Mouse (Mus musculus): ENCODE measurements at regions not wholly inside any gene's neighbourhood (a gene's known extent, or its start where the extent isn't known, plus 50 kb on each side); places are given as distances from the start of the nearest gene placed in this dataset.

- DNase-seq (ENCODE audit: low spot score) (no peak), ATAC-seq (ENCODE audit: low FRiP score, low TSS enrichment) (no peak)
- Histone ChIP-seq H3K4me2 (replicated peaks; ENCODE audit: low read depth) (no peak overlapping the region), H3K36me3 (ENCODE audit: control insufficient read depth, insufficient read depth, low read length) (no peaks in the 10 kb centered on the region), H3K4me3 (ENCODE audit: low read depth, low read length) (no peak overlapping the region), H3K27me3 (ENCODE audit: control insufficient read depth, insufficient read depth, low read length) (no peaks in the 10 kb centered on the region), H3K4me1 (replicated peaks; ENCODE audit: control insufficient read depth, insufficient read depth) (no peaks in the 10 kb centered on the region), H3K27ac (replicated peaks) (no peak overlapping the region), H3K9me3 (ENCODE audit: control insufficient read depth, low read length) (no peaks in the 10 kb centered on the region), H3K9ac (ENCODE audit: low read length) (no peak overlapping the region)
- WGBS: 62% methylated on average over 5 of the region's 5 CpGs
- TF ChIP-seq CTCF (IDR thresholded peaks at IDR 0.05; ENCODE audit: low read depth) (no peak), EP300 (optimal IDR thresholded peaks at IDR 0.05) (no peak)
Observed at GRCm38 (mm10) chr9:115524591-115524990, 214.4 kb upstream of the Stt3b start.

- no peaks in the 10 kb centered on the region for H3K4me1 ChIP-seq (replicated peaks; ENCODE audit: control insufficient read depth, insufficient read depth)
- no peak overlapping the region for H3K4me3 ChIP-seq (ENCODE audit: low read depth, low read length)
- H3K27ac ChIP-seq (replicated peaks): no peak overlapping the region
- TF ChIP-seq EP300 (optimal IDR thresholded peaks at IDR 0.05): no peak
- TF ChIP-seq CTCF (IDR thresholded peaks at IDR 0.05; ENCODE audit: low read depth): no peak
- no peak for DNase-seq (ENCODE audit: low spot score)
- H3K36me3 ChIP-seq (ENCODE audit: control insufficient read depth, insufficient read depth, low read length): no peaks in the 10 kb centered on the region
- H3K9ac ChIP-seq (ENCODE audit: low read length): no peak overlapping the region
- 79% methylated on average over 4 of the region's 4 CpGs for WGBS
- no peak for ATAC-seq (ENCODE audit: low FRiP score, low TSS enrichment)
- no peak overlapping the region for H3K4me2 ChIP-seq (replicated peaks; ENCODE audit: low read depth)
- no peaks in the 10 kb centered on the region for H3K9me3 ChIP-seq (ENCODE audit: control insufficient read depth, low read length)
- no peaks in the 10 kb centered on the region for H3K27me3 ChIP-seq (ENCODE audit: control insufficient read depth, insufficient read depth, low read length)
Observed at GRCm38 (mm10) chr9:115526322-115526721, 216.1 kb upstream of the Stt3b start.

GRCm38 (mm10) chr9:115526981-115527380, 216.8 kb upstream of the Stt3b start:
- H3K9me3 ChIP-seq (ENCODE audit: control insufficient read depth, low read length): no peaks in the 10 kb centered on the region
- no peaks in the 10 kb centered on the region for H3K4me1 ChIP-seq (replicated peaks; ENCODE audit: control insufficient read depth, insufficient read depth)
- H3K4me2 ChIP-seq (replicated peaks; ENCODE audit: low read depth): no peak overlapping the region
- TF ChIP-seq EP300 (optimal IDR thresholded peaks at IDR 0.05) (no peak), CTCF (IDR thresholded peaks at IDR 0.05; ENCODE audit: low read depth) (no peak)
- H3K4me3 ChIP-seq (ENCODE audit: low read depth, low read length): no peak overlapping the region
- H3K27ac ChIP-seq (replicated peaks): no peak overlapping the region
- no peaks in the 10 kb centered on the region for H3K27me3 ChIP-seq (ENCODE audit: control insufficient read depth, insufficient read depth, low read length)
- no peak for DNase-seq (ENCODE audit: low spot score)
- WGBS: 81% methylated on average over 6 of the region's 6 CpGs
- no peak for ATAC-seq (ENCODE audit: low FRiP score, low TSS enrichment)
- H3K9ac ChIP-seq (ENCODE audit: low read length): no peak overlapping the region
- no peaks in the 10 kb centered on the region for H3K36me3 ChIP-seq (ENCODE audit: control insufficient read depth, insufficient read depth, low read length)

- no peak overlapping the region for H3K4me2 ChIP-seq (replicated peaks; ENCODE audit: low read depth)
- no peak for ATAC-seq (ENCODE audit: low FRiP score, low TSS enrichment)
- no peaks in the 10 kb centered on the region for H3K9me3 ChIP-seq (ENCODE audit: control insufficient read depth, low read length)
- H3K4me3 ChIP-seq (ENCODE audit: low read depth, low read length): no peak overlapping the region
- TF ChIP-seq CTCF (IDR thresholded peaks at IDR 0.05; ENCODE audit: low read depth) (no peak), EP300 (optimal IDR thresholded peaks at IDR 0.05) (no peak)
- 48% methylated on average over 3 of the region's 3 CpGs for WGBS
- no peak for DNase-seq (ENCODE audit: low spot score)
- no peaks in the 10 kb centered on the region for H3K27me3 ChIP-seq (ENCODE audit: control insufficient read depth, insufficient read depth, low read length)
- no peak overlapping the region for H3K27ac ChIP-seq (replicated peaks)
- no peaks in the 10 kb centered on the region for H3K36me3 ChIP-seq (ENCODE audit: control insufficient read depth, insufficient read depth, low read length)
- no peaks in the 10 kb centered on the region for H3K4me1 ChIP-seq (replicated peaks; ENCODE audit: control insufficient read depth, insufficient read depth)
- no peak overlapping the region for H3K9ac ChIP-seq (ENCODE audit: low read length)
Observed at GRCm38 (mm10) chr9:115534198-115534597, 224.0 kb upstream of the Stt3b start.

DNA sequence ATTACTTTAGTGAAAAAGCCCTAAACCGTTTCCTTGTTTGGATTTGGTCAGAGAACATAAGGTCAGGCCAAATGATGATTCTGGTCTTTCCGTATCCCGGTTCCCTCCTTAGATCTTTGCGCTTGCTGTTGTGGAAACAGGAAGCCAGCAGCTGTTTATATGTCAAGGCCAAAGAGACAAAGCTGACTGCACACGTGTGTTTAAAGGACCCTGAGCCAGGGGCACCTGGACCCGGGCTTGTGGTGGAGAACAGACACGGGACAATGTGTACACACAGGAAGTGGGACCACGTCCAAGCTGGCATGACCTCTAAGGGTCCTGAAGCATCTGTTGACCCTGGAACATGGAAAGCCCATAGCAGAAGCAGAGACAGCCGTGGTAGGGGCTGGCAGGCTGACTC, 233.4 kb upstream of the Stt3b start:
- TF ChIP-seq EP300 (optimal IDR thresholded peaks at IDR 0.05) (no peak), CTCF (IDR thresholded peaks at IDR 0.05; ENCODE audit: low read depth) (no peak)
- WGBS: 48% methylated on average over 9 of the region's 9 CpGs
- Histone ChIP-seq H3K9ac (ENCODE audit: low read length) (no peak overlapping the region), H3K27me3 (ENCODE audit: control insufficient read depth, insufficient read depth, low read length) (no peaks in the 10 kb centered on the region), H3K4me2 (replicated peaks; ENCODE audit: low read depth) (no peak overlapping the region), H3K36me3 (ENCODE audit: control insufficient read depth, insufficient read depth, low read length) (no peaks in the 10 kb centered on the region), H3K27ac (replicated peaks) (no peak overlapping the region), H3K4me3 (ENCODE audit: low read depth, low read length) (no peak overlapping the region), H3K4me1 (replicated peaks; ENCODE audit: control insufficient read depth, insufficient read depth) (no peaks in the 10 kb centered on the region), H3K9me3 (ENCODE audit: control insufficient read depth, low read length) (no peaks in the 10 kb centered on the region)
- no peak for ATAC-seq (ENCODE audit: low FRiP score, low TSS enrichment)
- DNase-seq (ENCODE audit: low spot score): no peak

- H3K27ac ChIP-seq (replicated peaks): no peak overlapping the region
- WGBS: 60% methylated on average over 4 of the region's 4 CpGs
- no peak overlapping the region for H3K4me3 ChIP-seq (ENCODE audit: low read depth, low read length)
- H3K9me3 ChIP-seq (ENCODE audit: control insufficient read depth, low read length): no peaks in the 10 kb centered on the region
- no peak for TF ChIP-seq EP300 (optimal IDR thresholded peaks at IDR 0.05)
- no peak for TF ChIP-seq CTCF (IDR thresholded peaks at IDR 0.05; ENCODE audit: low read depth)
- no peak overlapping the region for H3K9ac ChIP-seq (ENCODE audit: low read length)
- no peaks in the 10 kb centered on the region for H3K27me3 ChIP-seq (ENCODE audit: control insufficient read depth, insufficient read depth, low read length)
- ATAC-seq (ENCODE audit: low FRiP score, low TSS enrichment): no peak
- no peak overlapping the region for H3K4me2 ChIP-seq (replicated peaks; ENCODE audit: low read depth)
- no peaks in the 10 kb centered on the region for H3K4me1 ChIP-seq (replicated peaks; ENCODE audit: control insufficient read depth, insufficient read depth)
- no peaks in the 10 kb centered on the region for H3K36me3 ChIP-seq (ENCODE audit: control insufficient read depth, insufficient read depth, low read length)
- DNase-seq (ENCODE audit: low spot score): no peak
Observed at GRCm38 (mm10) chr9:115545178-115545577, 235.0 kb upstream of the Stt3b start.

All from stomach, postnatal 0 days (tissue).